Mouse (Mus musculus): ENCODE measurements around the gene Olfr134. TPM values are rescaled to one million over a fixed set of nuclear protein-coding genes. Genes with fewer than 3 reads are reported as not detected.
"Not testable (repeated sequence)": the region's sequence is repeated elsewhere in the genome, so short reads cannot be mapped to it uniquely, and the experiment has no call there.

Olfr134 gene
- not detected in 2 replicates for polyA plus RNA-seq (2016; fragmentation: Nextera tagmentation; extraction: Ambion mirVana)

DNA sequence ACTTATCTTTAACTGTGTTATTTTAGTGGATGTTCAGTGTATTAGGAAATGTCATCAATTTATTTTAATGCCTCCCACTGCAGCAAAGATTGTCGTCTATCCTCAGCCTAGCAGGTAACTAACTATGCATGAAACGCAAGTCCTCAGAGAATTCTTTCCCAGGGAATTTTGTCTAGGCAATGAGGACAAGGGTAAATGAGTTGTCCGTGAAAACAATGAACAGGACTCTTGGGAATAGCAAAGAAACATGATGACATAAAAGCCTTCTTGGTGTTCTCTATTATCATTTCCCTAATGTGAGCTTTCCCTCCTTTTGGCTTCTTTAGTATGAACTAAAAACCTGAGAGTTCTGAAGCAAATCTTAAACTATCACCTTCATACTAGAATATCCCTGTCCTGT is at the start of gene Olfr134:
Gene Olfr134, plus strand, starts transcription at position 301 of the 400 bp plus-strand sequence.
- 74% methylated on average over 3 of the region's 3 CpGs for WGBS
- no peaks in the 10 kb centered on the region for H3K27me3 ChIP-seq
- no peaks in the 10 kb centered on the region for H3K4me1 ChIP-seq (replicated peaks)
- no peak within 1 kb of the TSS for H3K9ac ChIP-seq (replicated peaks)
- no peak within 1 kb of the TSS for H3K4me2 ChIP-seq
- no peaks in the 10 kb centered on the region for H3K36me3 ChIP-seq
- no peak for ATAC-seq (ENCODE audit: insufficient number of reproducible peaks, insufficient read depth, low FRiP score, low TSS enrichment, low read depth)
- H3K9me3 ChIP-seq = no peaks in the 10 kb centered on the region
- no peak within 1 kb of the TSS for H3K4me3 ChIP-seq (replicated peaks)
- no peak within 1 kb of the TSS for H3K27ac ChIP-seq

DNA sequence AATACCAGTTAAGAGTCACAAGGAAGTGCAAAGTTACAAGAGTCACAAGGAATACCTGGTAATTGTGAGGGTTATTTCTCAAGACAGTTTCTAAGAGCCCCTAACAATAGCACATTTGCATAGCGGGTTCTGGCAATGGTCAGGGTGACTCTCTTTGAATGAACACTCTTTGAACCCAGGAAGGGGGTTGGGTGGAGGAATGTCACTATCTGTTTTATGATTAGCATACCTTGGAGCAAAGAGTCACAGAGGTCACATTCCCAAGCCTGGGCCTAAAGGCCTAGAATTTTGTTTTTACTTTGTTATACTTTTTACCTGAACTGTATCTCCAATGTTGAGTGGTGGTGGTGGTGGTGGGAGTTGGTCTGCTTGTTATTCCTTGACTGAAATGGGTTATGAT is 47.0 kb upstream of the Olfr134 start:
- not testable (repeated sequence) for H3K27ac ChIP-seq; H3K36me3 ChIP-seq; H3K4me1 ChIP-seq (replicated peaks); H3K27me3 ChIP-seq; H3K4me3 ChIP-seq (replicated peaks); H3K9ac ChIP-seq (replicated peaks); ATAC-seq (ENCODE audit: insufficient number of reproducible peaks, insufficient read depth, low FRiP score, low TSS enrichment, low read depth); H3K4me2 ChIP-seq
- H3K9me3 ChIP-seq = peaks cover 15% of the 10 kb centered on the region; the same call in 1 of the 2 replicates
- WGBS = 79% methylated on average over 1 of the region's 1 CpGs

DNA sequence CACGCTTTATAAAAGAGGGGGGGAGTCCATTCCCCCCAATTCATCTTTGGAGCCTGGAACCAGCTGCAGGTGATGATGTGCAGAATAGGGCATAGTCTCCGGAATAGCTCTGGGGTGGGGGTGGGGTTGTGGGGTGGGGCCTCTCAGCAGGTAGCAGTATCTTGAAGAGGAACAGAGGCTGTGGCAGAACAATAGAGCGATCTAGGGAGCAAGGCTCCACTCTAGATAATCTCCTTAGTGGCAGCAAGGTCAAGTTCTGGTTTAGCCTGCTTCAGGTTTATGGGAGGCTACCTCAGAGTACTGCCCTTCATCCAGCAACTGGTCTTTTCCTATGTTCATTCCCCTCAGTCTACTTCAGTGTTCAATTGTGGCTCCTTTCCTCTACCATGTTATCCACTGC is 45.8 kb upstream of the Olfr134 start:
- not testable (repeated sequence) for H3K27me3 ChIP-seq; H3K9ac ChIP-seq (replicated peaks); H3K36me3 ChIP-seq; ATAC-seq (ENCODE audit: insufficient number of reproducible peaks, insufficient read depth, low FRiP score, low TSS enrichment, low read depth); H3K4me3 ChIP-seq (replicated peaks); H3K4me1 ChIP-seq (replicated peaks); H3K27ac ChIP-seq; H3K4me2 ChIP-seq
- peaks cover 15% of the 10 kb centered on the region; the same call in 1 of the 2 replicates for H3K9me3 ChIP-seq
- WGBS = 76% methylated on average over 3 of the region's 3 CpGs

DNA sequence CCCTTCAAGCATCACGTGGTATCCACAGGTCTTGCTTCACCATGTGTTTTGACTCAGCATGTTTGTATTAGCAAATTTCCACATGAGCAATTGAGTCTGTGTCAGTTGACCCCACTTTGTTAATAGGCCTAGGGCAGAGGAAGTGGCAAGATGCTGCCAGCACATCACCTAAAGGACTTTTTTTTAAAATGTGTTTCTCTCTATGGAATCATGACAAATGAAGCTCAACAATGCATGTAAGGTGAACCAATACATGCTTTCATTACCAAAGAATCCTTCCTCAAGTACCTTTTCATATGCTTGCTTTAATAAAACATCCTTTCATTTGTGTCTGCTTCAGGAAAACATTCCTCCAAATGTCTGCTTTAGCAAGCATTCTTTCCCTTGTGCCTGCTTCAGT is 36.8 kb upstream of the Olfr134 start, which contains the start of gene Olfr132:
Gene Olfr132, minus strand, starts transcription at position 101 of the 400 bp plus-strand sequence.
- Histone ChIP-seq H3K9me3 (no peaks in the 10 kb centered on the region), H3K36me3 (no peaks in the 10 kb centered on the region), H3K27ac (no peak within 1 kb of the TSS), H3K4me1 (replicated peaks) (no peaks in the 10 kb centered on the region), H3K27me3 (no peaks in the 10 kb centered on the region), H3K4me3 (replicated peaks) (no peak within 1 kb of the TSS), H3K4me2 (no peak within 1 kb of the TSS), H3K9ac (replicated peaks) (no peak within 1 kb of the TSS)
- no peak for ATAC-seq (ENCODE audit: insufficient number of reproducible peaks, insufficient read depth, low FRiP score, low TSS enrichment, low read depth)
- 58% methylated on average over 1 of the region's 1 CpGs for WGBS

DNA sequence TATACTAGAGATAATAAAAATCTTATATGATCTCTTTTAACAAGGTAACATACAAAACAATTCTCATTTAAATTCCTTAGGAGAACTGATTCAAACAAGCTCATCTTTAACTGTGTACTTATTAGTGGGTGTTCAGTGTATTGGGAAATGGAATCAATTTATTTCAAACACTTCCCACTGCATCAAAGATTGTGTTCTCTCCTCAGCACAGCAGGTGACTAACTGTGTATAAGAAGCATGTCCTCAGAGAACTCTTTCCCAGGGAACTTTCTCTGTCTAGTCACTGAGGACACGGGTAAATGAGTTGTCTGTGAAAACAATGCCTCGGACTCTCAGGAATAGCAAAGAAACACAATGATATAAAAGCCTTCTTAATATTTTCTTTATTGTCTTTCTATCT is 26.2 kb upstream of the Olfr134 start, which contains the start of gene Olfr133:
Gene Olfr133, plus strand, starts transcription at position 301 of the 400 bp plus-strand sequence.
- Histone ChIP-seq H3K4me2 (no peak within 1 kb of the TSS), H3K4me3 (replicated peaks) (no peak within 1 kb of the TSS), H3K9ac (replicated peaks) (no peak within 1 kb of the TSS), H3K27me3 (no peaks in the 10 kb centered on the region), H3K36me3 (no peaks in the 10 kb centered on the region), H3K27ac (no peak within 1 kb of the TSS), H3K9me3 (peaks cover 4% of the 10 kb centered on the region; the same call in 1 of the 2 replicates), H3K4me1 (replicated peaks) (no peaks in the 10 kb centered on the region)
- ATAC-seq (ENCODE audit: insufficient number of reproducible peaks, insufficient read depth, low FRiP score, low TSS enrichment, low read depth) = no peak
- WGBS = 84% methylated on average over 2 of the region's 2 CpGs

DNA sequence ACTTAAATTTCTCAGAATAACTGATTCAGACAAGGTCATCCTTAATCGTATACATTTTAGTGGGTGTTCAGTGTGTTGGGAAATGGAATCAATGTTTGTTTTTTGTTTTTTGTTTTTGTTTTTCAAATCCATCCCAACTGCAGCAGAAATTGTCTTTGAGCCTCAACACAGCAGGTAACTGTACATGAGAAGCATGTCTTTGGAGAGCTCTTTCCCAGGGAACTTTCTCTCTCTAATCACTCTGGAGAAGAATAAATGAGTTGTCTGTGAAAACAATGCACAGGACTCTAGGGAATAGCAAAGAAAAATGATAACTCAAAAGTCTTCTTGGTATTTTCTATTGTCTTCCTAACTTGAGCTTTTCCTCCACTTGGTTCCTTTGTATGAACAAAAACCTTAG is 32.8 kb downstream of the Olfr134 start, which contains the start of gene Olfr135:
Gene Olfr135, plus strand, starts transcription at position 301 of the 400 bp plus-strand sequence.
- H3K9ac ChIP-seq (replicated peaks) = no peak within 1 kb of the TSS
- H3K4me3 ChIP-seq (replicated peaks) = no peak within 1 kb of the TSS
- H3K4me2 ChIP-seq = no peak within 1 kb of the TSS
- WGBS = 93% methylated on average over 1 of the region's 1 CpGs
- no peaks in the 10 kb centered on the region for H3K4me1 ChIP-seq (replicated peaks)
- H3K27me3 ChIP-seq = no peaks in the 10 kb centered on the region
- H3K36me3 ChIP-seq = no peaks in the 10 kb centered on the region
- H3K27ac ChIP-seq = no peak within 1 kb of the TSS
- H3K9me3 ChIP-seq = peaks cover 15% of the 10 kb centered on the region
- no peak for ATAC-seq (ENCODE audit: insufficient number of reproducible peaks, insufficient read depth, low FRiP score, low TSS enrichment, low read depth)

Other genes starting within 250 kb of the Olfr134 start
- not detected in 2 replicates for gene Olfr761, start 218.3 kb upstream of the Olfr134 start, polyA plus RNA-seq (2016; fragmentation: Nextera tagmentation; extraction: Ambion mirVana)
- not detected in 2 replicates for gene Olfr129, start 111.3 kb upstream of the Olfr134 start, polyA plus RNA-seq (2016; fragmentation: Nextera tagmentation; extraction: Ambion mirVana)
- not detected in 2 replicates for gene Olfr130, start 107.5 kb upstream of the Olfr134 start, polyA plus RNA-seq (2016; fragmentation: Nextera tagmentation; extraction: Ambion mirVana)
- not detected in 2 replicates for gene Olfr131, start 82.7 kb upstream of the Olfr134 start, polyA plus RNA-seq (2016; fragmentation: Nextera tagmentation; extraction: Ambion mirVana)
- gene Olfr132, start 36.9 kb upstream of the Olfr134 start, polyA plus RNA-seq (2016; fragmentation: Nextera tagmentation; extraction: Ambion mirVana) = not detected in 2 replicates
- not detected in 2 replicates for gene Olfr133, start 26.1 kb upstream of the Olfr134 start, polyA plus RNA-seq (2016; fragmentation: Nextera tagmentation; extraction: Ambion mirVana)
- gene Olfr135, start 32.9 kb downstream of the Olfr134 start, polyA plus RNA-seq (2016; fragmentation: Nextera tagmentation; extraction: Ambion mirVana) = not detected in 2 replicates
- not detected in 2 replicates for gene Olfr138, start 89.6 kb downstream of the Olfr134 start, polyA plus RNA-seq (2016; fragmentation: Nextera tagmentation; extraction: Ambion mirVana)
- gene Olfr137, start 136.2 kb downstream of the Olfr134 start, polyA plus RNA-seq (2016; fragmentation: Nextera tagmentation; extraction: Ambion mirVana) = not detected in 2 replicates
- gene Olfr136, start 158.4 kb downstream of the Olfr134 start, polyA plus RNA-seq (2016; fragmentation: Nextera tagmentation; extraction: Ambion mirVana) = not detected in 2 replicates
- gene Esp36, start 248.8 kb downstream of the Olfr134 start, polyA plus RNA-seq (2016; fragmentation: Nextera tagmentation; extraction: Ambion mirVana) = not detected in 2 replicates